Comparison of ENCODE assay signal across 7 mouse cellular contexts in the genomic region with DNA sequence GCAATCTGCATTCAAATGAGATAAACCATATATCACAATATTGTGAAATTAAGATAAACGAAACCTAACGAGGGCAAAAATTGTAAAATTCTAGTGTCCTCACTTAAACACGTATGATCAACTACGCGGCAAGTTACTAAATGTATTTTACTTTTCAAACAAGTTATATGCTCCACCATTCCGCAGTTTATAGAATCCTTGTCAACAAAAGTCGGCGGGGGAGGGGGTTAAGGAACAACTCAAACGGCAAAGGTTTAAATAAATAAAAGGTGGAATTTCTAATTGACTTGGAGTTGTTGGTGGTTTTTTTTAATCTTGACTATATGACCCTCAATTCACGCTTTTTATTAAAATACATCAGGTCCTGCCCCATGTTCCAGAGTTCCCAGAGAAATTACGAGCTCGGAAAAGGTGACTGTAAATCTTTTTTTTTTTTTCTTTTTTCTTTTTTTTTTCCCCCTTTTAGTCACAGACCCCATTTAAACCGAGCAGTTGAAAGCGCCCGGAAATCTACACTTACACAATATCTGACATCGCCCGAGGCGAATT. TPM values are rescaled to one million over a fixed set of nuclear protein-coding genes. Genes with fewer than 3 reads are reported as not detected.
DNase-seq lines count a peak whose midpoint lies in the region; ATAC-seq lines count a peak whose summit lies in the region.

No protein-coding gene starts in this region.

- H3K4me2 ChIP-seq in lung, embryonic 15.5 days = peak overlapping the region; percentile 89
- H3K4me2 ChIP-seq in hindbrain, embryonic 13.5 days = peak overlapping the region; percentile 77
- H3K4me2 ChIP-seq in midbrain, embryonic 16.5 days (ENCODE audit: low read length) = peak overlapping the region; percentile 87

- no peaks in the 10 kb centered on the region for H3K9me3 ChIP-seq in lung, embryonic 15.5 days
- H3K9me3 ChIP-seq in hindbrain, embryonic 13.5 days = no peaks in the 10 kb centered on the region
- no peaks in the 10 kb centered on the region for H3K9me3 ChIP-seq in midbrain, embryonic 16.5 days (replicated peaks; ENCODE audit: control insufficient read depth, low read length, poor library complexity, severe bottlenecking)

- no peaks in the 10 kb centered on the region for H3K36me3 ChIP-seq in lung, embryonic 15.5 days
- no peaks in the 10 kb centered on the region for H3K36me3 ChIP-seq in hindbrain, embryonic 13.5 days
- no peaks in the 10 kb centered on the region for H3K36me3 ChIP-seq in midbrain, embryonic 16.5 days (ENCODE audit: control insufficient read depth, insufficient read depth, low read length)

- 2% methylated on average over 18 of the region's 18 CpGs for WGBS in lung, embryonic 15.5 days
- WGBS in hindbrain, embryonic 13.5 days = 6% methylated on average over 18 of the region's 18 CpGs
- WGBS in midbrain, embryonic 16.5 days = 7% methylated on average over 18 of the region's 18 CpGs

- peak overlapping the region; percentile 98 for H3K27ac ChIP-seq in lung, embryonic 15.5 days
- H3K27ac ChIP-seq in hindbrain, embryonic 13.5 days = peak overlapping the region; percentile 94; the same call in 1 of the 2 replicates
- peak overlapping the region; percentile 90; the same call in 1 of the 2 replicates for H3K27ac ChIP-seq in midbrain, embryonic 16.5 days (ENCODE audit: low read length)

- ATAC-seq in lung, embryonic 15.5 days (ENCODE audit: borderline replicate concordance, extremely low read depth, low FRiP score, low TSS enrichment) = 0 out of 2 replicates have a peak, but pooled peaks have one; percentile 13
- ATAC-seq in hindbrain, embryonic 13.5 days (ENCODE audit: low FRiP score) = no peak
- ATAC-seq in midbrain, embryonic 16.5 days = no peak

- peak overlapping the region; percentile 94 for H3K9ac ChIP-seq in lung, embryonic 15.5 days
- peak overlapping the region; percentile 91 for H3K9ac ChIP-seq in hindbrain, embryonic 13.5 days
- H3K9ac ChIP-seq in midbrain, embryonic 16.5 days (ENCODE audit: low read depth, low read length) = peak overlapping the region; percentile 89

- H3K4me1 ChIP-seq in lung, embryonic 15.5 days = peaks cover 25% of the 10 kb centered on the region
- H3K4me1 ChIP-seq in hindbrain, embryonic 13.5 days (replicated peaks) = peaks cover 23% of the 10 kb centered on the region
- peaks cover 15% of the 10 kb centered on the region for H3K4me1 ChIP-seq in midbrain, embryonic 16.5 days (ENCODE audit: control insufficient read depth, insufficient read depth, low read length)

- peak overlapping the region; percentile 94 for H3K4me3 ChIP-seq in lung, embryonic 15.5 days
- peak overlapping the region; percentile 87 for H3K4me3 ChIP-seq in hindbrain, embryonic 13.5 days
- H3K4me3 ChIP-seq in midbrain, embryonic 16.5 days (ENCODE audit: low read depth, low read length) = peak overlapping the region; percentile 96

- DNase-seq in lung, postnatal 14 days = no peak
- peak; percentile 38 for DNase-seq in embryo, embryonic 11 days
- no peak for DNase-seq in layer of hippocampus, postnatal 14 days (ENCODE audit: low spot score in 2 of 2)
- no peak for DNase-seq in gastrocnemius, postnatal 4 days (ENCODE audit: low spot score in 2 of 2)

- no peaks in the 10 kb centered on the region for H3K27me3 ChIP-seq in lung, embryonic 15.5 days
- no peaks in the 10 kb centered on the region for H3K27me3 ChIP-seq in hindbrain, embryonic 13.5 days
- H3K27me3 ChIP-seq in midbrain, embryonic 16.5 days (ENCODE audit: control insufficient read depth, insufficient read depth, low read depth, low read length) = no peaks in the 10 kb centered on the region

RNA-seq across cellular contexts. Expression of a gene that starts 1.1 kb away (rescaled TPM):
- 50.3 and 54.2 TPM in 2 replicates for polyA plus RNA-seq in lung, embryonic 15.5 days (2015; fragmentation: Nextera tagmentation; extraction: Ambion mirVana)
- 21.5 and 22.2 TPM in 2 replicates for polyA plus RNA-seq in hindbrain, embryonic 13.5 days (2015; fragmentation: Nextera tagmentation; extraction: Ambion mirVana)
- polyA plus RNA-seq in midbrain, embryonic 16.5 days (2015; fragmentation: Nextera tagmentation; extraction: Ambion mirVana) = 14.1 and 19.3 TPM in 2 replicates
- total RNA-seq in layer of hippocampus, postnatal 14 days (2021) = 10 to 100 TPM; 27.4 to 30.2 TPM
- 10 to 100 TPM; 40.5 to 44.3 TPM for total RNA-seq in gastrocnemius, postnatal 4 days (2021)

RNA-seq across cellular contexts. Expression of a gene that starts 33.3 kb away (rescaled TPM):
- polyA plus RNA-seq in lung, embryonic 15.5 days (2015; fragmentation: Nextera tagmentation; extraction: Ambion mirVana) = 20.7 and 22.8 TPM in 2 replicates
- polyA plus RNA-seq in hindbrain, embryonic 13.5 days (2015; fragmentation: Nextera tagmentation; extraction: Ambion mirVana) = 41.4 and 46.8 TPM in 2 replicates
- 31.5 and 34.5 TPM in 2 replicates for polyA plus RNA-seq in midbrain, embryonic 16.5 days (2015; fragmentation: Nextera tagmentation; extraction: Ambion mirVana)
- 10 to 100 TPM; 30.4 to 31.7 TPM for total RNA-seq in layer of hippocampus, postnatal 14 days (2021)
- total RNA-seq in gastrocnemius, postnatal 4 days (2021) = 10 to 100 TPM; 52.1 to 54.0 TPM
